Mouse (Mus musculus): ENCODE results near the gene Adora2b.

Gene Adora2b

GRCm38 (mm10) chr11:62248401-62249244 is at the start of gene Adora2b:
Adora2b (plus strand) TSS chr11:62248984.
- DNase-seq (ENCODE audit: low read depth, low spot score) = peak; percentile 95

DNA sequence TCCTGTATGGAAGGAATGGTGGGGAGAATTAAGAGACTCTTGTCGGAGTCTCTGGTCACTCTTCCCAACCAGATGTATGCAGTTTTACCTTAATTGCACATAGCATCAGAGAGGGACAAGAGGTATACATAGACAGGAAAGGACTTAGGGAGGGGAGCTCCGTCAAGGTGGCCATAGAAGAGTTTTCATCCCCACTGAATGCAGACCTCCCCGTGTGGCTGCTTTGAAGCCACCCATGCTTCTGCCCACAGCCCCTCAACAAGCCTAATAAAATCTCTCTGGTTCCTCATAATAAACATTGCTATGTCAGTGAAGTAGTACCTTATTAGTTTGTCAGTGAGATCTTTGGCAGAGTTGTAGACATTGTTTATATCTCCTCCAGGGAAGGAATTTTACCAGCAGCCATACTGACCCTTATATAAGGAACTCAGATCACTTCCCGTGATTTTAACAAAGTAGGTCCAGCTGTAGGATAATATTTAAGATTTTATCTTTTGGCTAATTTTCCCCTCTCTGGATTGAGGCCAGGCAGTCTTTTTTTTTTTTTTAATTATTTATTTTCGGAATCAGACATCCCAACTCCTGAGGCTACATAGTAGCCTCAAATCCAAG is 47.8 kb upstream of the Adora2b start:
- no peak for DNase-seq (ENCODE audit: low read depth, low spot score)

GRCm38 (mm10) chr11:62202645-62203044 is 46.1 kb upstream of the Adora2b start:
- DNase-seq (ENCODE audit: low read depth, low spot score) = no peak

DNA sequence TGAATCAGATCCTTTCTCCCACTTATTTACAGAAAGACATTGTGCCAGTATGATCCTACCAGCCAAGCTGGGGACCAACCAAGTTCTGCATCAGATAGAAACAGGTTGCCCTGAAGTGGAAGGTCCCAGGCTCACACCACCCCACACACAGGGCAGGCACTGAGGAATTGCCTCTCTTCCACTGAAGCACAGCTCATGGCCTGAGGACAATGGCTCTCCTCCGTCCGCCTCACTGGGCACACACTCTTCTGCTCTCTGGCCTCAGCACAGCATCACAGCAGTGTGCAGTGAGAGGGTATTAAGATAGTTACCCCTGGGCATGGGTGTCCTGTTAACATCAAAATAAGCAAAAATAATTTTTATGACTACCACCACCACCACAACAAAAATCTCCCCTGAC is 39.7 kb upstream of the Adora2b start:
- no peak for DNase-seq (ENCODE audit: low read depth, low spot score)

GRCm38 (mm10) chr11:62209891-62210290 is 38.9 kb upstream of the Adora2b start:
- DNase-seq (ENCODE audit: low read depth, low spot score) = no peak

GRCm38 (mm10) chr11:62213384-62213989 is 35.3 kb upstream of the Adora2b start:
- no peak for DNase-seq (ENCODE audit: low read depth, low spot score)

DNA sequence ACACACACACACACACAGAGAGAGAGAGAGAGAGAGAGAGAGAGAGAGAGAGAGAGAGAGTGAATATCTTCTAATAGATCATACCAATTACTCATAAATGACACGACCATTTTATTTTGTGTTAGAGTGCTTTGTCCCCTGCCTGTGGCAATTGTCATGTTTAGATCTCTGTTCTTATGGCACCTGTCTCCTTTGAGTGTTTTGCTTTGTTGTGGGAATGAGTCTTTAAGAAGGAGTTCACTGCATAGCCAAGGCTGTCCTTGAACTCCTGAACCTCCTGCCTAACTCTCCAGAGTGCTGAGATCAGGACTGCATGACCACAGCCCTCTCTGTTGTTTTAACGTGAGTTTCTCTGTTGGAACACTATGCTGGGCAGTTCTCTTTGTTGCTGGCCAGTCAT is 33.7 kb upstream of the Adora2b start:
- DNase-seq (ENCODE audit: low read depth, low spot score) = peak; percentile 95

DNA sequence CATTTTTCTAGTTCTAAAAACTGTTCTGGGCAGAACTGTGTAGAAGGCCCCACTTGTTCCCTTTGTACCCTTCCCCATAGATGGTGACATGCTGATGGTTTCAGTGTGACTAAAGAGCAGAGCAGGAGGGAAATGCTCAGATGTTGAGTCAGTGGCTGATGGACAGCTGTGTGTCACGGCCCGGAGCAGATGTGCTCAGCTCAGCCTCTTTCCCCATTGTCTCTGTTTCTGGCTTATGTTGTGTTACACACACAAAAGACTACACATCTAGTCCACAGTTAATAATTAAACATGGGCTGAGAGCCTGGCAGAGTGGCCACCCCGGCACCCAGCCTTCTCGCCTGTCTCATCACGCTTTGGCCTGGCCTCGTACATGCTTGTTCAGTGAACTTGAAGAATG is 31.0 kb upstream of the Adora2b start:
- DNase-seq (ENCODE audit: low read depth, low spot score) = no peak

GRCm38 (mm10) chr11:62220756-62221510 is 27.9 kb upstream of the Adora2b start:
- no peak for DNase-seq (ENCODE audit: low read depth, low spot score)

GRCm38 (mm10) chr11:62223416-62223815 is 25.4 kb upstream of the Adora2b start:
- DNase-seq (ENCODE audit: low read depth, low spot score) = no peak

GRCm38 (mm10) chr11:62223962-62224361 is 24.8 kb upstream of the Adora2b start:
- no peak for DNase-seq (ENCODE audit: low read depth, low spot score)

DNA sequence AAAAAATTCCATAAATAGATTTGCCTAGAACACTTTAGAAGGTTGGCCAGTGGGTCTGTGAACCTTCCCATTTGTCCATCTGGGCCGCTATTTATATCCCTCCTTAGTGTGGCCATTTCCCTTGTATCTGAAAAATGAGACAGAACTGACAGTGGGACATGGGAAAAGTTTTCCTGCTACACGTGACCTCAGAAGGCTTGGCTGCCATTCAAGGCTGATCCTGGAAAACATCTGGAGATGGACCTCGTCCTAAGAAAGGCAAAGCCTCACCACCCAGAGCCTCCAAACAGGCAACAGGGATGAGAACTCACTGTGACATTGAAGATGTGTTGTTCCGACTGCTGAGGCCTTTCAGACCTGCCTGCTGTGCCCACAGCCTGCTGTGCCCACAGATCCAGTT is 24.0 kb upstream of the Adora2b start:
- no peak for DNase-seq (ENCODE audit: low read depth, low spot score)

DNA sequence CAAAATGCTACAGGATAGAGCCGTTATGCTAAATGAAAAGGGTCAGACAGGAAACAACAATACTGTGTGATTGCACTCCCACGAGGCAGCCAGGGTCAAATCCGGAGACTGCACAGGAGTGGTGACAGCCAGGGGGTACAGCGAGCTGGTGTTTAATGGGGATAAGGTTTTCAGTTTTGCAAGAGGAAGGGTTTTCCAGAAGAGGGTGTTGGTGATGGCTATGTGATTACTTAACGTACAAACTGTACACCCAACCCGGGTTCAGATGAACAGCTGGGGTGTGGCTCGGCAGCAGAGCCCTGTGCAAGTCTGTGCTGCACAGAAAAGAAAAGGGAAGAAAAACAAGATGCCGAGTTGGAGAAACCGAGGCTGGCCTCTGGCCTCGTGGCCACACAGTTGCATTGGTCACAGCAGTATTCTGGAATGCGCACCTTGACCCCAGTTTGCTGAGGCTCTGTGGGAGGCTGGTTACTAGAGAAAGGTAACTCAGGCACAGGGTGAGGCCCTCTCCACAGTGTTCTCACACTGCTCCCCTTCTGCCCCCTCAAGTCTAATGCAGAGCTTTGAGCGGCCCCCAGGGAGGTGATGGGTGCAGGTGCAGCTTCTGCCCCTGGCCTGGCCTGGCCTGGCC is 8.0 kb upstream of the Adora2b start:
- no peak for DNase-seq (ENCODE audit: low read depth, low spot score)

GRCm38 (mm10) chr11:62243871-62244270 is 4.9 kb upstream of the Adora2b start:
- DNase-seq (ENCODE audit: low read depth, low spot score) = no peak

DNA sequence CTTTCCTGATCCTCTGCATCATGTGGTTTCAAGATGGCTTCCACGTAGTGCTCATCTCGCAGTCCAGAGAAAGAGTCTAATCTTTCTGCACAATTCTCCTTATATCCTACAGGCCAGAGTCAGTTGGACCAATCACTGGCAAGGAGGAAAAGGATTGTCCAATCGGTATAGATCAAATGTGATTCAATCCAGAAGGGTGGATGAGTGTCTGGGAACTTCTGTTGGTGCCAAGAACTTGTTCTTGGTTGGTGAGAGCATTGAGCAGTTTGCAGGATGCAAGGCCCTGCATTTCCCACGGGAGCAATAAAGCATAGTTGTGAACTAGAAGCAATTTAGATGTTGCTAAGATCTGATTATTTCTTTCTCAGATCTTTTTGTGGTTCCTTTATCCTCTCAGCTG is 4.3 kb upstream of the Adora2b start:
- no peak for DNase-seq (ENCODE audit: low read depth, low spot score)

DNA sequence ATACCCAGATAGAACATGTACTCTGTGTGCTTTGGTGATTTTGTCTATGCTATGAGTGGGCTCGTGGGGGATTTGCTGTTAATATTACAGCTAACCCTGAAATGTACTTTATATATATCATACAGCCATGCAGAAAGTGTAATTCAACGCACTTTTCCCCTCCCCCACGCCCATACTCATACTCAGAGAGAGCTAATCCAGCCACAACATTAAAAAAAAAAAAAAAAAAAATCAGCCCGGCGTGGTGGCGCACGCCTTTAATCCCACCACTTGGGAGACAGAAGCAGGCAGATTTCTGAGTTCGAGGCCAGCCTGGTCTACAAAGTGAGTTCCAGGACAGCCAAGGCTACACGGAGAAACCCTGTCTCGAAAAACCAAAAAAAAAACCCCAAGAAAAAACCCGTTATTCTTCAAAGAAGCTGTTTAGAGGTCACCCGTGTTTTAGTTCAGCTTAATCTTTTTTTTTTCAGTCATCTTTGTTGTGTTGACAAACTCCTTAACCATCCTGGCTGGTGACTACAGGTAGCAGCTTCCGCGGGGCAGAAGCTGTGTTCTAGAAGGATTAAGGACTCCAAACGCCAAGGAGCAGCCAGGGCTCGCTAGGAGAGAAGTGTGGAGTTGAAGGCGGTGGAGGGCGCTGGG is 904 bp upstream of the Adora2b start:
- no peak for DNase-seq (ENCODE audit: low read depth, low spot score)

GRCm38 (mm10) chr11:62249266-62250037 is 668 bp downstream of the Adora2b start:
- peak; percentile 62 for DNase-seq (ENCODE audit: low read depth, low spot score)

DNA sequence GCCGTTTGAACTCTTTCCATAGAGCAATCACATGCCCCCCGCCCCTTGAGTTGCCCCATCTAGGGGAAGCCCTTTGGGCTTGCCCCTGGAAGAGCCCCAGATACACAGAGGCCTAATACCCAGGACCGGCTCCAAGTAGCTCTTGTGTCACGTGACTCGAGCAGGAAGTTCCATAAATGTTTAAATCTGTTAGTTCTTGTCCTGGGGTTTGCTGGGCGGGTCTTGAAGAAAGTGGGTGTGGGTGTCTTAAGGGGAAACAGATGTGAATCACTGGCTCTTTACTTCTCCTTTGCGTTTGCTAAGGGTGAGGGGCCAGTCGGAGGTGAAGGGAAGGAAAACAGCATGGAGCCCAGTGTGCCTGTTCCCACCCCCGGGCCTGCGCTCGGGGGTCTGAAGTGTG is 2.3 kb downstream of the Adora2b start:
- peak; percentile 29 for DNase-seq (ENCODE audit: low read depth, low spot score)

- DNase-seq (ENCODE audit: low read depth, low spot score) = no peak
Observed at GRCm38 (mm10) chr11:62253380-62253779, 4.6 kb downstream of the Adora2b start.

DNA sequence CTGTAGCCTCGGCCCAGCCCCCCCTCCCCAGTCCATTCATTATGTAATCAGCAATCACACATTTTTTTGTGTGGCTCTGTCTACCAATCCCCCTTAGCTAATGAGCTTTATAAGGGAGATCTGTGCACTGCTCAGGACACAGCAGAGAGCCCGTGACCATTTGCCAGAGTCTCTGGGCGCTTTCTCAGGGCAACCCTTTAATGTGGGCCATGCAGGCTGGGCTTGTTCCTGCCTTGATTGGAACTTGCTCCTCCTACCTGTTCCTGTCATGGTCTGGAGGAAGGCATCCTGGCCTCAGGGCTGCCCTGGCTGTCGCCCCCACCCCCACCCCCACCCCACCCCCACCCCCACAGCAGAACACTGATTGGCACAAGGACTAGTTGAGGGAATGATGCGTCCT is 10.4 kb downstream of the Adora2b start:
- no peak for DNase-seq (ENCODE audit: low read depth, low spot score)

Measured in ZHBTc4 (cell line).